Mouse (Mus musculus): ENCODE results near the gene Hnf4a. TPM values are rescaled to one million over a fixed set of nuclear protein-coding genes. Genes with fewer than 3 reads are reported as not detected.
A peak's percentile ranks its signal among the peaks of the same experiment; 100 is the strongest.

The Hnf4a gene
- polyA plus RNA-seq, 2 experiments = 11.6 to 22.9 TPM

- Histone ChIP-seq H3K4me3 (ENCODE audit: insufficient read depth in 1 of 2, low read depth in 2 of 2, low read length in 2 of 2) (no peak overlapping the region), H3K27ac (no peak overlapping the region), H3K9ac (replicated peaks) (no peak overlapping the region), H3K4me2 (ENCODE audit: low read depth) (peak overlapping the region; percentile 36; the same call in 1 of the 2 replicates), H3K4me1 (replicated peaks; ENCODE audit: control insufficient read depth in 2 of 2, insufficient read depth in 2 of 2, low read length in 1 of 2) (peaks cover 0 to 19% of the 10 kb centered on the region in 2 experiments; a peak in 3 of 4 replicates), H3K36me3 (replicated peaks; ENCODE audit: control insufficient read depth, insufficient read depth, low read depth) (no peaks in the 10 kb centered on the region), H3K9me3 (ENCODE audit: control insufficient read depth, low read length) (no peaks in the 10 kb centered on the region), H3K27me3 (ENCODE audit: control insufficient read depth, insufficient read depth, low read length) (no peaks in the 10 kb centered on the region)
- no peak for ATAC-seq (ENCODE audit: insufficient read depth)
- 42% methylated on average over 10 of the region's 10 CpGs for WGBS (ENCODE audit: insufficient replicate concordance)
- TF ChIP-seq EP300 (IDR thresholded peaks at IDR 0.05; ENCODE audit: low read depth) = no peak
- no peak for TF ChIP-seq CTCF (IDR thresholded peaks at IDR 0.05; ENCODE audit: low read depth)
- DNase-seq (ENCODE audit: low read depth in 3 of 3, low spot score in 3 of 3) = no peak
Observed at GRCm38 (mm10) chr2:163541568-163542182, 35.1 kb downstream of the Hnf4a start.

GRCm38 (mm10) chr2:163542674-163543073 is 36.1 kb downstream of the Hnf4a start:
- no peaks in the 10 kb centered on the region for H3K9me3 ChIP-seq (ENCODE audit: control insufficient read depth, low read length)
- H3K4me3 ChIP-seq (ENCODE audit: insufficient read depth in 1 of 2, low read depth in 2 of 2, low read length in 2 of 2) = no peak overlapping the region
- H3K4me2 ChIP-seq (ENCODE audit: low read depth) = no peak overlapping the region
- TF ChIP-seq CTCF (IDR thresholded peaks at IDR 0.05; ENCODE audit: low read depth) (no peak), EP300 (IDR thresholded peaks at IDR 0.05; ENCODE audit: low read depth) (no peak)
- no peak for ATAC-seq (ENCODE audit: insufficient read depth)
- H3K27me3 ChIP-seq (ENCODE audit: control insufficient read depth, insufficient read depth, low read length) = no peaks in the 10 kb centered on the region
- peaks cover 0 to 19% of the 10 kb centered on the region in 2 experiments; a peak in 3 of 4 replicates for H3K4me1 ChIP-seq (replicated peaks; ENCODE audit: control insufficient read depth in 2 of 2, insufficient read depth in 2 of 2, low read length in 1 of 2)
- WGBS (ENCODE audit: insufficient replicate concordance) = 75% methylated on average over 10 of the region's 10 CpGs
- H3K27ac ChIP-seq = no peak overlapping the region
- no peak for DNase-seq (ENCODE audit: low read depth in 3 of 3, low spot score in 3 of 3)
- H3K9ac ChIP-seq (replicated peaks) = no peak overlapping the region
- no peaks in the 10 kb centered on the region for H3K36me3 ChIP-seq (replicated peaks; ENCODE audit: control insufficient read depth, insufficient read depth, low read depth)

GRCm38 (mm10) chr2:163546623-163547318 is 40.2 kb downstream of the Hnf4a start:
- no peaks in the 10 kb centered on the region for H3K27me3 ChIP-seq (ENCODE audit: control insufficient read depth, insufficient read depth, low read length)
- DNase-seq (ENCODE audit: low read depth in 3 of 3, low spot score in 3 of 3) (no peak), ATAC-seq (ENCODE audit: insufficient read depth) (peak; percentile 78)
- H3K4me1 ChIP-seq (replicated peaks; ENCODE audit: control insufficient read depth in 2 of 2, insufficient read depth in 2 of 2, low read length in 1 of 2) = peaks cover 0 to 8% of the 10 kb centered on the region in 2 experiments; a peak in 2 of 4 replicates
- H3K36me3 ChIP-seq (replicated peaks; ENCODE audit: control insufficient read depth, insufficient read depth, low read depth) = no peaks in the 10 kb centered on the region
- no peak overlapping the region for H3K27ac ChIP-seq
- no peak overlapping the region for H3K9ac ChIP-seq (replicated peaks)
- TF ChIP-seq CTCF (IDR thresholded peaks at IDR 0.05; ENCODE audit: low read depth) (no peak), EP300 (IDR thresholded peaks at IDR 0.05; ENCODE audit: low read depth) (no peak)
- peak overlapping the region; percentile 47 to 61 for H3K4me3 ChIP-seq (ENCODE audit: insufficient read depth in 1 of 2, low read depth in 2 of 2, low read length in 2 of 2)
- H3K9me3 ChIP-seq (ENCODE audit: control insufficient read depth, low read length) = no peaks in the 10 kb centered on the region
- WGBS (ENCODE audit: insufficient replicate concordance) = 47% methylated on average over 14 of the region's 14 CpGs
- H3K4me2 ChIP-seq (ENCODE audit: low read depth) = no peak overlapping the region

GRCm38 (mm10) chr2:163548822-163549221 is 42.2 kb downstream of the Hnf4a start:
- Histone ChIP-seq H3K4me1 (replicated peaks; ENCODE audit: control insufficient read depth in 2 of 2, insufficient read depth in 2 of 2, low read length in 1 of 2) (peaks cover 5 to 18% of the 10 kb centered on the region in 2 experiments; a peak in 2 of 4 replicates), H3K27ac (no peak overlapping the region), H3K4me3 (ENCODE audit: insufficient read depth in 1 of 2, low read depth in 2 of 2, low read length in 2 of 2) (peak overlapping the region; percentile 47 to 61), H3K27me3 (ENCODE audit: control insufficient read depth, insufficient read depth, low read length) (no peaks in the 10 kb centered on the region), H3K9me3 (ENCODE audit: control insufficient read depth, low read length) (no peaks in the 10 kb centered on the region), H3K9ac (replicated peaks) (no peak overlapping the region), H3K4me2 (ENCODE audit: low read depth) (peak overlapping the region; percentile 47), H3K36me3 (replicated peaks; ENCODE audit: control insufficient read depth, insufficient read depth, low read depth) (no peaks in the 10 kb centered on the region; the same call in 1 of the 2 replicates)
- DNase-seq (ENCODE audit: low read depth in 3 of 3, low spot score in 3 of 3) = no peak
- no peak for ATAC-seq (ENCODE audit: insufficient read depth)
- TF ChIP-seq EP300 (IDR thresholded peaks at IDR 0.05; ENCODE audit: low read depth) = no peak
- no peak for TF ChIP-seq CTCF (IDR thresholded peaks at IDR 0.05; ENCODE audit: low read depth)
- 46% methylated on average over 6 of the region's 6 CpGs for WGBS (ENCODE audit: insufficient replicate concordance)

GRCm38 (mm10) chr2:163549786-163550185 is 43.2 kb downstream of the Hnf4a start:
- peak overlapping the region; percentile 32 to 47 for H3K4me3 ChIP-seq (ENCODE audit: insufficient read depth in 1 of 2, low read depth in 2 of 2, low read length in 2 of 2)
- H3K4me1 ChIP-seq (replicated peaks; ENCODE audit: control insufficient read depth in 2 of 2, insufficient read depth in 2 of 2, low read length in 1 of 2) = peaks cover 5 to 21% of the 10 kb centered on the region in 2 experiments; a peak in 2 of 4 replicates
- H3K4me2 ChIP-seq (ENCODE audit: low read depth) = peak overlapping the region; percentile 47
- no peak overlapping the region for H3K27ac ChIP-seq
- DNase-seq (ENCODE audit: low read depth in 3 of 3, low spot score in 3 of 3) (no peak), ATAC-seq (ENCODE audit: insufficient read depth) (no peak)
- 64% methylated on average over 6 of the region's 6 CpGs for WGBS (ENCODE audit: insufficient replicate concordance)
- TF ChIP-seq EP300 (IDR thresholded peaks at IDR 0.05; ENCODE audit: low read depth) (no peak), CTCF (IDR thresholded peaks at IDR 0.05; ENCODE audit: low read depth) (no peak)
- H3K9me3 ChIP-seq (ENCODE audit: control insufficient read depth, low read length) = no peaks in the 10 kb centered on the region
- no peaks in the 10 kb centered on the region for H3K27me3 ChIP-seq (ENCODE audit: control insufficient read depth, insufficient read depth, low read length)
- no peak overlapping the region for H3K9ac ChIP-seq (replicated peaks)
- H3K36me3 ChIP-seq (replicated peaks; ENCODE audit: control insufficient read depth, insufficient read depth, low read depth) = no peaks in the 10 kb centered on the region; the same call in 1 of the 2 replicates
